Comparison of ENCODE assay signal across 18 mouse cellular contexts in the genomic region with DNA sequence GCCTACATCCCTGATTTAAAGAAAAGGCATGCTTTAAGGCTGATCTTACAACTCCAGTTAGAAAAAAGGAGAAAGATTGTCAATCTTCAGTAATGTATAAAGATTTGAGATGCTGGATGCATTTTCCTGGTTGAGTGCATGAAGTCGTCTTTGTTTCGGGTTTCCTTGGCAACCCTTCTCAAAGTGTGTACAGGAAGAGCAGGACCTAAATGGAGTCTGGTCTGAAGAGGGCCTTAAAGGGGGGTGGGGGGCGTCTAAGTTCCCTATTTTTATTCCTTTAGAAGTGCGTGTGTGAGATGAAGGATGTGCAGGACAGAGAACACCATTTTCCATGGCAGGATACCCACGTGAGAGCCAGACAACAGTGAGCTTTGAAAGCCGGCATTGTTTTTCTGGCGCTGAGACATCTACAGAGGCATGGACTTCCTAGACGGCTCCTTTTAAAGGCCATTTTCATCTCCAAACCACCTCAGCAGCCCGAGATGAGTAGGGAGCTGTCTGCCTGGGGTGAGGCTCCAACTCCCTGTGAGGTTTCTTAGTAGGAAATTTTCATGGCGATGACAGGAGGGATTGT.
DNase-seq lines count a peak whose midpoint lies in the region; ATAC-seq and TF ChIP-seq lines count a peak whose summit lies in the region.
"Had no signal": no experiment of that assay in that cellular context is flagged by ENCODE, and none has a peak within 500 bp of the region (broad histone marks: within the 10 kb centered on the region; RNA-seq: fewer than 3 reads in every experiment).

No protein-coding gene starts in this region.

- peaks cover 3% of the 10 kb centered on the region; the same call in 1 of the 2 replicates for H3K4me1 ChIP-seq in testis, adult 2 months (ENCODE audit: control insufficient read depth, insufficient read depth, low read length)
- peaks cover 12% of the 10 kb centered on the region for H3K4me1 ChIP-seq in forebrain, embryonic 13.5 days
- H3K4me1 ChIP-seq in hindbrain, postnatal 0 days (ENCODE audit: insufficient read depth, low read length): peaks cover 4% of the 10 kb centered on the region
- no peaks in the 10 kb centered on the region for H3K4me1 ChIP-seq in stomach, postnatal 0 days (replicated peaks; ENCODE audit: control insufficient read depth, insufficient read depth)
- H3K4me1 ChIP-seq: intestine, embryonic 15.5 days; stomach, embryonic 15.5 days had no signal

- no peak for TF ChIP-seq POLR2A in testis, adult 2 months (IDR thresholded peaks at IDR 0.05; ENCODE audit: control insufficient read depth, low read depth, low read length)

- no peaks in the 10 kb centered on the region for H3K36me3 ChIP-seq in testis, adult 2 months (ENCODE audit: control insufficient read depth, insufficient read depth, low read length)
- H3K36me3 ChIP-seq in forebrain, embryonic 13.5 days (ENCODE audit: poor library complexity, severe bottlenecking): no peaks in the 10 kb centered on the region
- no peaks in the 10 kb centered on the region for H3K36me3 ChIP-seq in hindbrain, postnatal 0 days (ENCODE audit: insufficient read depth, low read length)
- no peaks in the 10 kb centered on the region for H3K36me3 ChIP-seq in stomach, postnatal 0 days (ENCODE audit: control insufficient read depth, insufficient read depth, low read length)
- H3K36me3 ChIP-seq: intestine, embryonic 15.5 days; stomach, embryonic 15.5 days had no signal

- H3K9ac ChIP-seq in forebrain, embryonic 13.5 days: no peak overlapping the region
- H3K9ac ChIP-seq in hindbrain, postnatal 0 days (replicated peaks; ENCODE audit: low read length): no peak overlapping the region
- H3K9ac ChIP-seq in stomach, postnatal 0 days (ENCODE audit: low read length): no peak overlapping the region
- H3K9ac ChIP-seq: intestine, embryonic 15.5 days; liver, embryonic 14.5 days; stomach, embryonic 15.5 days had no signal

- no peaks in the 10 kb centered on the region for H3K9me3 ChIP-seq in forebrain, embryonic 13.5 days (replicated peaks)
- H3K9me3 ChIP-seq in hindbrain, postnatal 0 days (ENCODE audit: low read length): no peaks in the 10 kb centered on the region
- H3K9me3 ChIP-seq in stomach, postnatal 0 days (ENCODE audit: control insufficient read depth, low read length): no peaks in the 10 kb centered on the region
- H3K9me3 ChIP-seq: intestine, embryonic 15.5 days; stomach, embryonic 15.5 days had no signal

- no peak for DNase-seq in testis, postnatal 10 days (ENCODE audit: low spot score)
- peak; percentile 47 for DNase-seq in hindbrain, postnatal 0 days (ENCODE audit: low spot score)
- DNase-seq in telencephalon, adult 2 months (ENCODE audit: low read depth, low spot score): peak; percentile 16
- DNase-seq in stomach, postnatal 0 days (ENCODE audit: low spot score): no peak
- no peak for DNase-seq in layer of hippocampus, postnatal 25 days (ENCODE audit: extremely low spot score in 1 of 2, low spot score in 1 of 2)
- no peak for DNase-seq in left cerebral cortex, postnatal 10 days (ENCODE audit: extremely low spot score in 1 of 2, low spot score in 2 of 2)
- DNase-seq: cerebellum, adult 8-10 months; heart, postnatal 10 days; kidney, postnatal 14 days; left cerebral cortex, postnatal 4 days; lung, postnatal 4 days had no signal

- WGBS in forebrain, embryonic 13.5 days: 19% methylated on average over 10 of the region's 10 CpGs
- 13% methylated on average over 10 of the region's 10 CpGs for WGBS in hindbrain, postnatal 0 days
- 55% methylated on average over 10 of the region's 10 CpGs for WGBS in stomach, postnatal 0 days

- intact Hi-C loops in left cerebral cortex, postnatal 10 days (cut with DNase I): no loop called here

- peak overlapping the region; percentile 36 for H3K4me2 ChIP-seq in forebrain, embryonic 13.5 days
- H3K4me2 ChIP-seq in hindbrain, postnatal 0 days (ENCODE audit: low read depth, low read length): peak overlapping the region; percentile 21
- no peak overlapping the region for H3K4me2 ChIP-seq in stomach, postnatal 0 days (replicated peaks; ENCODE audit: low read depth)
- H3K4me2 ChIP-seq: intestine, embryonic 15.5 days; stomach, embryonic 15.5 days had no signal

- no peaks in the 10 kb centered on the region for H3K27me3 ChIP-seq in testis, adult 2 months (ENCODE audit: control insufficient read depth, insufficient read depth, low read length)
- H3K27me3 ChIP-seq in forebrain, embryonic 13.5 days: no peaks in the 10 kb centered on the region
- H3K27me3 ChIP-seq in hindbrain, postnatal 0 days (ENCODE audit: insufficient read depth, low read length): no peaks in the 10 kb centered on the region
- H3K27me3 ChIP-seq in stomach, postnatal 0 days (ENCODE audit: control insufficient read depth, insufficient read depth, low read length): no peaks in the 10 kb centered on the region
- H3K27me3 ChIP-seq: intestine, embryonic 15.5 days; stomach, embryonic 15.5 days had no signal

- no peak overlapping the region for H3K27ac ChIP-seq in testis, adult 2 months (ENCODE audit: control insufficient read depth, insufficient read depth, low read depth, low read length)
- H3K27ac ChIP-seq in forebrain, embryonic 13.5 days: peak overlapping the region; percentile 54
- H3K27ac ChIP-seq in hindbrain, postnatal 0 days: no peak overlapping the region
- H3K27ac ChIP-seq in stomach, postnatal 0 days (replicated peaks): no peak overlapping the region
- H3K27ac ChIP-seq: intestine, embryonic 15.5 days; liver, embryonic 14.5 days; stomach, embryonic 15.5 days had no signal

- peak overlapping the region; percentile 17; the same call in 1 of the 2 replicates for H3K4me3 ChIP-seq in testis, adult 2 months (ENCODE audit: control insufficient read depth, low read depth, low read length)
- no peak overlapping the region for H3K4me3 ChIP-seq in forebrain, embryonic 13.5 days
- H3K4me3 ChIP-seq in hindbrain, postnatal 0 days (ENCODE audit: low read length): no peak overlapping the region
- no peak overlapping the region for H3K4me3 ChIP-seq in stomach, postnatal 0 days (ENCODE audit: low read depth, low read length)
- H3K4me3 ChIP-seq: intestine, embryonic 15.5 days; myocyte; stomach, embryonic 15.5 days had no signal

- no peak for TF ChIP-seq CTCF in testis, adult 2 months (IDR thresholded peaks at IDR 0.05; ENCODE audit: control insufficient read depth, insufficient read depth, insufficient replicate concordance, low read depth, low read length)
- no peak for TF ChIP-seq CTCF in hindbrain, postnatal 0 days (IDR thresholded peaks at IDR 0.05; ENCODE audit: low read depth)
- TF ChIP-seq CTCF in stomach, postnatal 0 days (IDR thresholded peaks at IDR 0.05; ENCODE audit: low read depth): no peak

- peak; percentile 68 for ATAC-seq in forebrain, embryonic 13.5 days
- peak; percentile 40; the same call in 1 of the 2 replicates for ATAC-seq in hindbrain, postnatal 0 days
- ATAC-seq in stomach, postnatal 0 days (ENCODE audit: low FRiP score, low TSS enrichment): no peak
- ATAC-seq: activated CD4-positive, CD25-positive, alpha-beta regulatory T cell, adult 4 months; intestine, embryonic 15.5 days had no signal

- TF ChIP-seq EP300 in stomach, postnatal 0 days (optimal IDR thresholded peaks at IDR 0.05): no peak

Comparison
In these comparisons a context has a peak if more than half of its experiments do, and no peak if none do; other contexts are left out.
1. DNase-seq: peak in hindbrain, postnatal 0 days (single experiment) and telencephalon, adult 2 months (single experiment); none in testis, postnatal 10 days (single experiment), stomach, postnatal 0 days (single experiment), layer of hippocampus, postnatal 25 days (0 of 2) and left cerebral cortex, postnatal 10 days (0 of 2).